Mouse (Mus musculus) heart, adult 2 months (tissue): ENCODE measurements at regions not wholly inside any gene's neighbourhood (a gene's known extent, or its start where the extent isn't known, plus 50 kb on each side); places are given as distances from the start of the nearest gene placed in this dataset.

Experiments
- CTCF ChIP-seq: fragments of 200-600 bp; IDR thresholded peaks from 2 replicates; pipeline ENCODE4 v1.8.1; 2022; ENCODE audit warnings: antibody characterized with exemption, mild to moderate bottlenecking, moderate library complexity
- EP300 ChIP-seq: fragments of 200-500 bp; IDR thresholded peaks from 2 replicates; pipeline ENCODE4 v1.6.1; 2011; ENCODE audit warnings: low read depth, low read length, control low read depth; ENCODE audit not compliant: insufficient read depth
- POLR2A ChIP-seq: fragments of 200-500 bp; IDR thresholded peaks from 2 replicates; pipeline ENCODE4 v1.6.1; 2011; ENCODE audit warnings: mild to moderate bottlenecking, low read depth, low read length, control low read depth; ENCODE audit not compliant: insufficient read depth

DNA sequence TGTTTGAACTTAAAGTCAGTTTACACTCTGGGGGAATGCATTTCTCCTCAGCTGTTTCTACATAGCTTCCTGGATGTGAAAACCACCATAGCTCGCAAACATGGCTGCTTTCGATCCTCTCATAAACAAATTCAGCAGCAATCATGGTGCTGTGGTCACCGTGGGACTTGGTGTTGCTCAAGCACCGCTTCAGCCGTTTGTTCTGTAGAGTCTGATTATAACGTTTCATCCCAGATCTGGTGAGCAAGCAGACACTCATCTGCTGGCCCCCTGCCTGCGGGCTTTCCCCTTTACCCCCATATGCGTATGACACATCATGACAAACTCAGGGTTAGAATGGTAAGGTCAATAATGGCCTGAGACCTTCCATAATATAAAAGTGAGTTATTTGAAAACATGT is 170.3 kb upstream of the Dapk1 start:
- TF ChIP-seq POLR2A (no peak), CTCF (no peak), EP300 (no peak)
